In the genomic region with DNA sequence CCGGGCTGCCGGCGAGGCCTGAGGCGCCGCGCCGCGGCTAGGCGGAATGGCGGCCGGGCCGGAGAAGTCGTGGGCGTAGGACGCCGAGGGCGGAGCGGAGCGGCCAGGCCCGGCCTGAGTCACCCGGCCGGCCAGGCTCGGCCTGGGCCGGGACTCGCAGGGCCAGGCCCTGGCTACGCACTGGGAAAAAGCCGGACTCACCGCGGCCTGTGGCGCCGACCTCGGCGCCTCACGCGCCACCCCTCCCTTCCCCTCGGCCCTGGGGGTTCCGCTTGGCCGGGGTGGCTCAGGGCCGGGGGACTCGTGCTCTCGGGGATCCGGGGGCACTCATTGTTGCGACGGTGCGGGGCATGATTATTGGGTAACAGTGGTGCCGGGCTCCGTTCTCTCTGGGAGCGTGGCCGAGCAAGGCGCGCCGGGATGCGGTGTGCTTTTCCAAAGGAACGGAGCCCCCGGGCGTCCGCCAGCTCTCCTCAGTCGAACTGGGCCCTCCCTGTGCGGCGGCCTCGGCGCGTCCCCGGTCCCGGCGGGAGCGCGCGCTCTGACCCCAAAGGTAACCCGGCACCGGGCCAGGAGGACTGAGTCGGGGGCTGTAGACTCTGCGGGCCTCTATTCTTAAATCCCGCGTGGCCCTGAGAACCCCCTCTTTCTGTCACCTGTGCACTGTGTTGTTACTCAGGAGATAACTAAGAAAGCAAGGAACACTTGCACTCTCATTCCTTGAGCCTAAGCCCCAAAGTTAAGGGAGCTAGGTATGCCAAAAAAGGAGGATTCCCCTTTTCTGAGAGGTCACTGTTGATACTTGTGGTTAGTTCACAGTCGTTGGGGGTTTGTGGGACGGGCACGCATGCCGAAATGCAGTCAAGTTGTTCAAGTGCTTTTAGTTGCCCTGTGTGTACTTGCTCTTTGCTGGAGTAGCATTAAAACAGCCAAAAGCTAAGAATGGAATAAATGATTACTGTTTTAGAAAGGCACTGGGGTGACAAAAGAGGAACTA, we compare ENCODE assay signal across 8 mouse cellular contexts. TPM values are rescaled to one million over a fixed set of nuclear protein-coding genes. Genes with fewer than 3 reads are reported as not detected.
A peak's percentile ranks its signal among the peaks of the same experiment; 100 is the strongest.
DNase-seq lines count a peak whose midpoint lies in the region; ATAC-seq and TF ChIP-seq lines count a peak whose summit lies in the region.

No protein-coding gene starts in this region.

- no peak for TF ChIP-seq CTCF in liver, postnatal 0 days (IDR thresholded peaks at IDR 0.05; ENCODE audit: low read depth)

- no peaks in the 10 kb centered on the region for H3K9me3 ChIP-seq in forebrain, embryonic 10.5 days
- H3K9me3 ChIP-seq in heart, embryonic 16.5 days (replicated peaks; ENCODE audit: control insufficient read depth, low read length) = no peaks in the 10 kb centered on the region
- no peaks in the 10 kb centered on the region for H3K9me3 ChIP-seq in liver, postnatal 0 days (ENCODE audit: low read length)
- no peaks in the 10 kb centered on the region for H3K9me3 ChIP-seq in neural tube, embryonic 13.5 days

- H3K4me2 ChIP-seq in heart, embryonic 16.5 days (ENCODE audit: low read depth, low read length) = peak overlapping the region; percentile 87
- peak overlapping the region; percentile 87 for H3K4me2 ChIP-seq in liver, postnatal 0 days (ENCODE audit: low read depth, low read length)
- H3K4me2 ChIP-seq in neural tube, embryonic 13.5 days = peak overlapping the region; percentile 78

- peak overlapping the region; percentile 81 for H3K4me3 ChIP-seq in brown adipose tissue, adult 24 weeks (ENCODE audit: insufficient read depth, low read depth, low read length)
- H3K4me3 ChIP-seq in forebrain, embryonic 10.5 days = peak overlapping the region; percentile 89
- H3K4me3 ChIP-seq in heart, embryonic 16.5 days (ENCODE audit: low read length) = peak overlapping the region; percentile 97
- peak overlapping the region; percentile 81 for H3K4me3 ChIP-seq in liver, postnatal 0 days (ENCODE audit: low read depth, low read length)
- H3K4me3 ChIP-seq in neural tube, embryonic 13.5 days = peak overlapping the region; percentile 98

- peaks cover 2% of the 10 kb centered on the region; the same call in 1 of the 2 replicates for H3K4me1 ChIP-seq in brown adipose tissue, adult 24 weeks (ENCODE audit: control insufficient read depth, insufficient read depth, insufficient read length, low read length)
- peaks cover 35% of the 10 kb centered on the region for H3K4me1 ChIP-seq in forebrain, embryonic 10.5 days
- peaks cover 15% of the 10 kb centered on the region for H3K4me1 ChIP-seq in heart, embryonic 16.5 days (ENCODE audit: control insufficient read depth, insufficient read depth, low read length)
- peaks cover 16% of the 10 kb centered on the region for H3K4me1 ChIP-seq in liver, postnatal 0 days (ENCODE audit: insufficient read depth)
- peaks cover 32% of the 10 kb centered on the region for H3K4me1 ChIP-seq in neural tube, embryonic 13.5 days (replicated peaks)

- WGBS in forebrain, embryonic 10.5 days = under 1% methylated on average over 78 of the region's 79 CpGs
- WGBS in heart, embryonic 16.5 days = under 1% methylated on average over 74 of the region's 79 CpGs
- WGBS in liver, postnatal 0 days (ENCODE audit: insufficient replicate concordance) = 2% methylated on average over 67 of the region's 79 CpGs
- under 1% methylated on average over 79 of the region's 79 CpGs for WGBS in neural tube, embryonic 13.5 days

- peak overlapping the region; percentile 100 for H3K9ac ChIP-seq in heart, embryonic 16.5 days (ENCODE audit: low read length)
- H3K9ac ChIP-seq in liver, postnatal 0 days (replicated peaks) = peak overlapping the region; percentile 99
- peak overlapping the region; percentile 99 for H3K9ac ChIP-seq in neural tube, embryonic 13.5 days

- peaks cover 4% of the 10 kb centered on the region; the same call in 1 of the 2 replicates for H3K36me3 ChIP-seq in forebrain, embryonic 10.5 days (replicated peaks)
- H3K36me3 ChIP-seq in heart, embryonic 16.5 days (ENCODE audit: control insufficient read depth, insufficient read depth) = no peaks in the 10 kb centered on the region
- no peaks in the 10 kb centered on the region for H3K36me3 ChIP-seq in liver, postnatal 0 days (replicated peaks; ENCODE audit: insufficient read depth, low read length)
- no peaks in the 10 kb centered on the region for H3K36me3 ChIP-seq in neural tube, embryonic 13.5 days

- TF ChIP-seq EP300 in liver, postnatal 0 days (IDR thresholded peaks at IDR 0.05; ENCODE audit: low read depth) = no peak

- peak; percentile 68 for ATAC-seq in heart, embryonic 16.5 days (replicated peaks; ENCODE audit: extremely low read depth, insufficient read depth, low FRiP score)
- peak; percentile 81 for ATAC-seq in liver, postnatal 0 days
- peak; percentile 82 for ATAC-seq in neural tube, embryonic 13.5 days (ENCODE audit: low read depth)

- H3K27ac ChIP-seq in brown adipose tissue, adult 24 weeks (replicated peaks; ENCODE audit: low read depth, low read length) = peak overlapping the region; percentile 71
- peak overlapping the region; percentile 100 for H3K27ac ChIP-seq in forebrain, embryonic 10.5 days
- H3K27ac ChIP-seq in heart, embryonic 16.5 days (ENCODE audit: low read length) = peak overlapping the region; percentile 97
- H3K27ac ChIP-seq in liver, postnatal 0 days (ENCODE audit: low read depth) = peak overlapping the region; percentile 97
- peak overlapping the region; percentile 98 for H3K27ac ChIP-seq in neural tube, embryonic 13.5 days (replicated peaks)

- H3K27me3 ChIP-seq in forebrain, embryonic 10.5 days (ENCODE audit: poor library complexity, severe bottlenecking) = no peaks in the 10 kb centered on the region
- H3K27me3 ChIP-seq in heart, embryonic 16.5 days (ENCODE audit: control insufficient read depth, insufficient read depth, low read length) = no peaks in the 10 kb centered on the region
- no peaks in the 10 kb centered on the region for H3K27me3 ChIP-seq in liver, postnatal 0 days (ENCODE audit: insufficient read depth, low read length)
- H3K27me3 ChIP-seq in neural tube, embryonic 13.5 days = no peaks in the 10 kb centered on the region

- DNase-seq in CD8-positive naive resting alpha-beta T cell, adult 2 months (ENCODE audit: low read depth in 2 of 2, low spot score in 2 of 2) = peak; percentile 22 to 44
- DNase-seq in forebrain, embryonic 10.5 days (ENCODE audit: extremely low spot score, low spot score) = peak; percentile 75
- peak; percentile 65 to 82 for DNase-seq in kidney, postnatal 25 days
- peak; percentile 82 for DNase-seq in liver, postnatal 0 days
- peak; percentile 88 for DNase-seq in testis, postnatal 10 days (ENCODE audit: low spot score)

RNA-seq across cellular contexts. Expression of a gene that starts 1.7 kb away (rescaled TPM):
- polyA plus RNA-seq in brown adipose tissue, adult 24 weeks (2012; ENCODE audit: insufficient read depth, insufficient read length, missing spikeins) = 68.6 and 96.9 TPM in 2 replicates
- 215 and 227 TPM in 2 replicates for polyA plus RNA-seq in forebrain, embryonic 10.5 days (2016; fragmentation: Nextera tagmentation; extraction: Ambion mirVana)
- polyA plus RNA-seq in heart, embryonic 16.5 days (2015; fragmentation: Nextera tagmentation; extraction: Ambion mirVana) = 89.8 and 100.0 TPM in 2 replicates
- 45.2 and 45.7 TPM in 2 replicates for polyA plus RNA-seq in liver, postnatal 0 days (2015; fragmentation: Nextera tagmentation; extraction: Ambion mirVana)
- polyA plus RNA-seq in neural tube, embryonic 13.5 days (2015; fragmentation: Nextera tagmentation; extraction: Ambion mirVana) = 116 and 127 TPM in 2 replicates

Comparison
In these comparisons a context has a peak if more than half of its experiments do, and no peak if none do; other contexts are left out.
1. Peak in every context shown above with its lines: DNase-seq, ATAC-seq, H3K4me3 ChIP-seq and H3K27ac ChIP-seq.
2. DNase-seq: peak in every context shown above with its lines; median percentile 88 in testis, postnatal 10 days; 82 in liver, postnatal 0 days; 75 in forebrain, embryonic 10.5 days; 74 in kidney, postnatal 25 days; 33 in CD8-positive naive resting alpha-beta T cell, adult 2 months.